Mouse (Mus musculus): ENCODE data around the gene Socs5. TPM values are rescaled to one million over a fixed set of nuclear protein-coding genes. Genes with fewer than 3 reads are reported as not detected.

Gene Socs5
- polyA plus RNA-seq, 1 experiment: not detected

GRCm38 (mm10) chr17:87169076-87169475, 61.6 kb downstream of the Socs5 start:
- Histone ChIP-seq H3K27ac (ENCODE audit: insufficient read depth, low read depth, low read length) (no peak overlapping the region), H3K4me3 (ENCODE audit: insufficient read depth, low read depth, low read length) (no peak overlapping the region), H3K4me1 (ENCODE audit: control insufficient read depth, insufficient read depth, low read length) (0 out of 2 replicates have a peak, but pooled peaks cover 10% of the 10 kb centered on the region)
- 24% methylated on average over 3 of the region's 3 CpGs for WGBS
- TF ChIP-seq POLR2A (IDR thresholded peaks at IDR 0.05; ENCODE audit: insufficient read depth, low read depth, low read length) (no peak), CTCF (IDR thresholded peaks at IDR 0.05; ENCODE audit: insufficient read depth, low read depth, low read length) (no peak)

DNA sequence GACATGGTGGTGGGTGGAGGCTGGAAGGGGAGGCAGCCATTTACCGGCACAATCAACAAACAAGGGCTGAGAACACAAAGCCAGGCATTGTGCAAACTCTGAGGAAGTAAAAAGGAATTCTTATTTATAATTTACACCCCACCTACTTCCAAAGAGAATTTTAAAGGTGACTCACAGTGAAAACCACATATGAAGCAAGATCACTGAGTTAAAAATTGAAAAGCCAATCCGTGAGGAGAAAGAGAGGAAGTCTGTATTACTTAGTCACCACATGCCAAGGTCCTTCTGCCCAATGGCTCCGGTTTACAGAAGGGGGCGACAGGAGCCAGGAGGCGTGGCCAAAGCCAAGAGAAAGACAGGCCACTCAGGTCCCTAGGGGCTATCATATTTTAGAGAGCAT, 62.9 kb downstream of the Socs5 start:
- no peak overlapping the region for H3K27ac ChIP-seq (ENCODE audit: insufficient read depth, low read depth, low read length)
- H3K4me1 ChIP-seq (ENCODE audit: control insufficient read depth, insufficient read depth, low read length): peaks cover 13% of the 10 kb centered on the region; the same call in 1 of the 2 replicates
- no peak overlapping the region for H3K4me3 ChIP-seq (ENCODE audit: insufficient read depth, low read depth, low read length)
- TF ChIP-seq POLR2A (IDR thresholded peaks at IDR 0.05; ENCODE audit: insufficient read depth, low read depth, low read length) (no peak), CTCF (IDR thresholded peaks at IDR 0.05; ENCODE audit: insufficient read depth, low read depth, low read length) (no peak)
- 44% methylated on average over 5 of the region's 5 CpGs for WGBS

DNA sequence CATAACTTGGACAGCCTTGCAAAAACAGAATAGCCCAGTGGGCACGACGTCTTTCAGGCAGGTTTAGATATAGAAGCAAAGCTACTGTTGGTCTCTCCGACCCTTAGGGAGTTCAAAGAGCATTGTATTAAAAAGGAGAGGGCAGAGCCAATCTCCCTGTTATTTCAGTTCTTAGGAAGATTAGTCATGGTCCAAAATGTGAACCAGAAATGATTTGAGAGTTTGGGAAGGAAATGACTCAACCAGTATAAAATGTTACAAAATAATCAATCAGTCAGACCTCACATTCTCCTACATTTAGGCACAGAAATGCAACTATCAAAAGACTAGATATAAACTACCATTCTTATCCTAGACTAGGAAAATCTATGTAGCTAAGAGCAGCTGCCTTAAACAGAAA, 64.6 kb downstream of the Socs5 start:
- 86% methylated on average over 3 of the region's 3 CpGs for WGBS
- Histone ChIP-seq H3K4me3 (ENCODE audit: insufficient read depth, low read depth, low read length) (no peak overlapping the region), H3K27ac (ENCODE audit: insufficient read depth, low read depth, low read length) (no peak overlapping the region), H3K4me1 (ENCODE audit: control insufficient read depth, insufficient read depth, low read length) (peaks cover 18% of the 10 kb centered on the region; the same call in 1 of the 2 replicates)
- no peak for TF ChIP-seq POLR2A (IDR thresholded peaks at IDR 0.05; ENCODE audit: insufficient read depth, low read depth, low read length)
- TF ChIP-seq CTCF (IDR thresholded peaks at IDR 0.05; ENCODE audit: insufficient read depth, low read depth, low read length): no peak

GRCm38 (mm10) chr17:87173966-87174365, 66.5 kb downstream of the Socs5 start:
- WGBS: 81% methylated on average over 2 of the region's 2 CpGs

DNA sequence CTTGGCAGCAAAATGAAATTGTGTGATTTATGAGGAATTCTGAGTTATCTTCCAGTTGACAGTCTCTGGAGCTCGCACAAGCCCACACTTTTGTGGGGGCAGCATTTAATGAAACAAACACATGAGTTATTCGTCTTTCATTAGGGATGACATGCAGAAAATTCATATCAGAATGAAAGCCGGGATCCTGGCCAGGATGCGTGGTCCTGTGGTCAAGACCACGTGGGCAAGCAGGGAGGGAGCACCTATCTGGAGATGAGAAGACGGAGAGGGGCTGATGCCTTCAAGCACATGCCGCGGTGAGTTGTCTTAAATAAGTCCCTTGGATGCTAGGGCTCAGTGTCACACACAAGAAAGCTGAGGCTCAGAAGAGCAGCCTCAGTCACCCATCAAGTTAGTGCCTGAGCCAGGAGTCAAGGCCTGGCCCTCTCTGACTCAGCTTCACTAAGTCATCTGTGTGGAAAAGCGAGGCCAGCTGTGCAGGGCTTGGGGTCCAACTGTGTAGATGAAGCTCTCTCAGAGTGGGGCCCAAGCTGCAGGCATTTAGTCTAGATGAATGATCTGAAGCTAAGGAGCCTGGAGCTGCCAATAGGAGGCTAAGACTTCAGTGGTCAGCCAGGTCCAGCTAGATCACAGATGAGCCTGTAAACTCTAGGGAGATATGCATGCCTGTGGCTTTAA, 67.3 kb downstream of the Socs5 start:
- TF ChIP-seq POLR2A (IDR thresholded peaks at IDR 0.05; ENCODE audit: insufficient read depth, low read depth, low read length) (no peak), CTCF (IDR thresholded peaks at IDR 0.05; ENCODE audit: insufficient read depth, low read depth, low read length) (no peak)
- H3K4me3 ChIP-seq (ENCODE audit: insufficient read depth, low read depth, low read length): no peak overlapping the region
- no peak overlapping the region for H3K27ac ChIP-seq (ENCODE audit: insufficient read depth, low read depth, low read length)
- 88% methylated on average over 9 of the region's 9 CpGs for WGBS
- H3K4me1 ChIP-seq (ENCODE audit: control insufficient read depth, insufficient read depth, low read length): peaks cover 23% of the 10 kb centered on the region

More at GRCm38 (mm10) chr17:87173966-87174365, 66.5 kb downstream of the Socs5 start:
- peaks cover 24% of the 10 kb centered on the region for H3K4me1 ChIP-seq (ENCODE audit: control insufficient read depth, insufficient read depth, low read length)
- TF ChIP-seq CTCF (IDR thresholded peaks at IDR 0.05; ENCODE audit: insufficient read depth, low read depth, low read length): no peak
- no peak for TF ChIP-seq POLR2A (IDR thresholded peaks at IDR 0.05; ENCODE audit: insufficient read depth, low read depth, low read length)
- no peak overlapping the region for H3K27ac ChIP-seq (ENCODE audit: insufficient read depth, low read depth, low read length)
- no peak overlapping the region for H3K4me3 ChIP-seq (ENCODE audit: insufficient read depth, low read depth, low read length)

DNA sequence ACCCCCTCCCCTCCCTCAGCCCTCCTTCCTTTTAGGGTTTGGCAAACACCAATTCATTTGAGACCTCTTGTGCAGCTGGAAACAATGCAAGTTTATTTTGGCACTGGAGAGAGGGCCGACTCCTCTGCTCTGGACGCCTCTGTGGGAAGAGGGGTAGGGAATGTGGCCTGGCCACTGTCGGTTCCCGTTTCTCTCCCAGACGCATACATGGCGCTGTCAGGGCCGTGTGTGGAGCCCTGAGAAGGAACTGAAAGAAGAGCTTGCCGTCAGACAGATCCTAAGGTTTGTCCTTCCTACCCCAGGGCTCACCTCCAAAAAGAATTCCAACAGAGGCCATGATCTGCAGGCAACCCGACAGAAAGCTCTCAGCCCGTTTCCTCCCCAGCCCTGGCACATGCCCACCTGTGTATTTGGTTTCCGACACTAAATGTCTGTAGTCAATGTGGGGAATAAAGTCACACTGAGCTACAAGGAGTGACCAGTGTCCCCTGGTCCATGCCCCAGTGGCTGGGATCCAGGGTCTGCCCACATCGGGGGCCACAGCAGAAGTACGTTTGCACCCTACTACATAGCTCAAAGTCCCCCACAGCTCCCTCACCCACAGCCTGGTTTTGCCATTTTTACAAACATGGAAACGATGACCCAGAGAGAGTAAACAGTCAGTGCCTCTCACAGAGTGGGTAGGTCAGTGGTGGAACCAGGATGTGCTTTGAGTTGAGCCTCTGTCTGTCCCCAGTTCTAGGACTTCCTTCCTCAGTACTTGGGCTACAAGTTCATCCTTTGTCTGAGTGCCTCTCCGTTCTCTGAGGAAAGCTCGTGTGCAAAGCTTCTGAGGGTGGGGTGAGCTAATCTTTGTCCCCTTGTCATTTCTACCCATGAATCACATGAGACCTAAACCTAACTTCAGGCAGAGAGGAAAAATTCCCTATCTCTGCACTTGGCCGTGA, 68.9 kb downstream of the Socs5 start:
- Histone ChIP-seq H3K4me1 (ENCODE audit: control insufficient read depth, insufficient read depth, low read length) (peaks cover 21% of the 10 kb centered on the region), H3K27ac (ENCODE audit: insufficient read depth, low read depth, low read length) (no peak overlapping the region), H3K4me3 (ENCODE audit: insufficient read depth, low read depth, low read length) (no peak overlapping the region)
- TF ChIP-seq CTCF (IDR thresholded peaks at IDR 0.05; ENCODE audit: insufficient read depth, low read depth, low read length) (no peak), POLR2A (IDR thresholded peaks at IDR 0.05; ENCODE audit: insufficient read depth, low read depth, low read length) (no peak)
- WGBS: 81% methylated on average over 17 of the region's 17 CpGs

DNA sequence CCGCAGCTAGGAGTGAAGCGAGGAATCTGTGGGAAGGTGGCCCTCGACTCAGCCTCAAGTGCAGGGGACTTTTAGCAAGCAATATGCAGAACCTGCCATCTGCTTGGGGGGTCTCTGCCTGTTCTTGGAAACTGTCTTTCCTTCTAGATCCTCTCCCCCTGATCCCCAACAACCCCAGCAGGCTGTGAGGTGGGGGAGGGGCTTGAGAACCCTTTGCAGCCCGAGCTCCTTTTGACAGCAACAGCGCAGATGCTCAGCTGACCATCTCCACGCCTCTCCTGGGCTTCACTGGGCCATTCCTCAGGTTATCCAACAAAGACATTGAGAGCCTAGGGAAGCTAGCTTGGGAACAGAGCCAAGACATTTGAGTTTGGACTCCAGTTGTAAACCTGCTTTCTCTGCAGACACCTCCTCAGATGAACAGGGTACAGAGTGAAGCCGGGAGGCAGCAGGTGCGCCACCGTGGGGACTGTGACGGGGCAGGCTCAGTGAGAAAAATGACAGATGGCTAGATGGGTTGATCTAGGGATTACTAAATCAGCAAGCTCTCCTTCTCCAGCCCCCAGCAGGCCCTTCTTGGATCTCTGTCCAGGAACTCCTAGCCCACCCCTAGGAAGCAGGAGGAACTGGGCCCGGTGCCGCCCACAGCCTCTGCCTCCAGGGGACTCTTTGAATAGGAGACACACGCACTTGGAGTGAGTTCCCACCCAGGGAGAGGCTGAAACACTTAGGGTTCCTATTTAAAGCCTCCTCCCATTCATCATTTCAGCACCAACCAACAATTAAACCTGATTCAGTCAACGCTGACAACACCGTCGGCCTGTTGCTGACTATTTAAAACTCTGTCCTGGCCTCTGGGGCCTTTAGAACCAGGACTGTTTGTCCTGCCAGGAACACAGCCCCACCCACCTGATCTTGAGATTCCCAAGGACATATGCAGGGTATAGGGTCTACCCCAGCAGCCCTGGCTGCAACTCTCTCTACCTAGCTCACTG, 71.4 kb downstream of the Socs5 start:
- TF ChIP-seq POLR2A (IDR thresholded peaks at IDR 0.05; ENCODE audit: insufficient read depth, low read depth, low read length) (no peak), CTCF (IDR thresholded peaks at IDR 0.05; ENCODE audit: insufficient read depth, low read depth, low read length) (no peak)
- peaks cover 21% of the 10 kb centered on the region for H3K4me1 ChIP-seq (ENCODE audit: control insufficient read depth, insufficient read depth, low read length)
- WGBS: 41% methylated on average over 16 of the region's 16 CpGs
- no peak overlapping the region for H3K27ac ChIP-seq (ENCODE audit: insufficient read depth, low read depth, low read length)
- no peak overlapping the region for H3K4me3 ChIP-seq (ENCODE audit: insufficient read depth, low read depth, low read length)

- WGBS: 97% methylated on average over 9 of the region's 9 CpGs
- no peak for TF ChIP-seq POLR2A (IDR thresholded peaks at IDR 0.05; ENCODE audit: insufficient read depth, low read depth, low read length)
- TF ChIP-seq CTCF (IDR thresholded peaks at IDR 0.05; ENCODE audit: insufficient read depth, low read depth, low read length): no peak
Observed at GRCm38 (mm10) chr17:87179939-87180550, 72.6 kb downstream of the Socs5 start.

More at GRCm38 (mm10) chr17:87179939-87180550, 72.6 kb downstream of the Socs5 start:
- H3K27ac ChIP-seq (ENCODE audit: insufficient read depth, low read depth, low read length): no peak overlapping the region
- peaks cover 18% of the 10 kb centered on the region for H3K4me1 ChIP-seq (ENCODE audit: control insufficient read depth, insufficient read depth, low read length)
- H3K4me3 ChIP-seq (ENCODE audit: insufficient read depth, low read depth, low read length): no peak overlapping the region
